Mouse (Mus musculus) liver, adult 2 months (tissue): ENCODE data around the gene Dnajc17.

Experiments used
- CTCF ChIP-seq: fragments of 200-500 bp; IDR thresholded peaks from 2 replicates; pipeline ENCODE4 v1.5.1; 2011; ENCODE audit warnings: low read depth, low read length, control low read depth
- POLR2A ChIP-seq: fragments of 200-500 bp; IDR thresholded peaks from 2 replicates; pipeline ENCODE4 v1.6.1; 2011; ENCODE audit warnings: low read length, control low read depth; ENCODE audit not compliant: insufficient read depth; ENCODE audit errors: extremely low read depth

DNA sequence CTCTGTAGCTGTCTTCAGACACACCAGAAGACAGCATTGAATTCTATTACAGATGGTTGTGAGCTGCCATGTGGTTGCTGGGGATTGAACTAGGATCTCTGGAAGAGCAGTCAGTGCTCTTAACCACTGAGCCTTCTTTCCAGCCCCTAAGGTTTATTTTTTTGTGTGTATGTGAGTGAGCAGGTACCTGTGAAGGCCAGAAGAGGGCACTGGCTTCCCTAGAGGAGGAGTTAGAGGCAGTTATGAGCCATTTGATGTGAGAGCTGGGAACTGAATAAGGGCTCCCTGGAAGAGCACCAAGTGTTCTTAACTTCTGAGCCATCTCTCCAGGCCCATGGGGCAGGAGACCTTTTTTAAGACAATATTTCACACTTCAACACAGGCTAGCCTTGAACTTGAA lies 43.2 kb downstream of the Dnajc17 start:
- no peak for TF ChIP-seq CTCF
- TF ChIP-seq POLR2A = no peak
